Mouse (Mus musculus): ENCODE results near the gene H2-DMb1. TPM values are rescaled to one million over a fixed set of nuclear protein-coding genes. Genes with fewer than 3 reads are reported as not detected.
A peak's percentile ranks its signal among the peaks of the same experiment; 100 is the strongest.

H2-DMb1 gene
- total RNA-seq, 2 experiments from 2014 or later, result 1.1 to 1.7 TPM

- no peak for TF ChIP-seq CTCF (IDR thresholded peaks at IDR 0.05)
- no peak overlapping the region for H3K4me3 ChIP-seq
- H3K27ac ChIP-seq, result no peak overlapping the region
- intact Hi-C loops (cut with DNase I), result no loop called here
- no peak for DNase-seq (ENCODE audit: extremely low spot score in 1 of 2, low spot score in 2 of 2)
Measured at GRCm38 (mm10) chr17:34185526-34185925, 32.7 kb downstream of the H2-DMb1 start.

GRCm38 (mm10) chr17:34186885-34187260 is 34.0 kb downstream of the H2-DMb1 start:
- TF ChIP-seq CTCF (IDR thresholded peaks at IDR 0.05), result no peak
- Histone ChIP-seq H3K27ac (peak overlapping the region; percentile 42), H3K4me3 (peak overlapping the region; percentile 68)
- intact Hi-C loops (cut with DNase I), result no loop called here
- no peak for DNase-seq (ENCODE audit: extremely low spot score in 1 of 2, low spot score in 2 of 2)

- Histone ChIP-seq H3K27ac (peak within 1 kb of the TSS; percentile 42), H3K4me3 (peak within 1 kb of the TSS; percentile 68)
- DNase-seq (ENCODE audit: extremely low spot score in 1 of 2, low spot score in 2 of 2), result peak; percentile 95
- no peak for TF ChIP-seq CTCF (IDR thresholded peaks at IDR 0.05)
- intact Hi-C loops (cut with DNase I), result no loop called here
Measured at GRCm38 (mm10) chr17:34187261-34187916, 34.5 kb downstream of the H2-DMb1 start, which contains the start of the genes Tap1 and Psmb9. Gene Tap1 (plus strand): TSS chr17:34187553. Gene Psmb9 (minus strand): TSS chr17:34187764.

- Histone ChIP-seq H3K4me3 (peak overlapping the region; percentile 68), H3K27ac (peak overlapping the region; percentile 42; the same call in 1 of the 2 replicates)
- intact Hi-C loops (cut with DNase I), result no loop called here
- TF ChIP-seq CTCF (IDR thresholded peaks at IDR 0.05), result no peak
- DNase-seq (ENCODE audit: extremely low spot score in 1 of 2, low spot score in 2 of 2), result no peak
Measured at GRCm38 (mm10) chr17:34188010-34188409, 35.1 kb downstream of the H2-DMb1 start.

GRCm38 (mm10) chr17:34188986-34189385 is 36.1 kb downstream of the H2-DMb1 start:
- Histone ChIP-seq H3K27ac (no peak overlapping the region), H3K4me3 (no peak overlapping the region)
- TF ChIP-seq CTCF (IDR thresholded peaks at IDR 0.05), result no peak
- no peak for DNase-seq (ENCODE audit: extremely low spot score in 1 of 2, low spot score in 2 of 2)
- intact Hi-C loops (cut with DNase I), result no loop called here

- intact Hi-C loops (cut with DNase I), result no loop called here
- no peak for TF ChIP-seq CTCF (IDR thresholded peaks at IDR 0.05)
Measured at GRCm38 (mm10) chr17:34192852-34193251, 40.0 kb downstream of the H2-DMb1 start.

GRCm38 (mm10) chr17:34193468-34193867 is 40.6 kb downstream of the H2-DMb1 start:
- H3K4me3 ChIP-seq, result no peak overlapping the region
- H3K27ac ChIP-seq, result no peak overlapping the region
- TF ChIP-seq CTCF (IDR thresholded peaks at IDR 0.05), result no peak
- no peak for DNase-seq (ENCODE audit: extremely low spot score in 1 of 2, low spot score in 2 of 2)
- intact Hi-C loops (cut with DNase I), result no loop called here

More at GRCm38 (mm10) chr17:34192852-34193251, 40.0 kb downstream of the H2-DMb1 start:
- no peak for DNase-seq (ENCODE audit: extremely low spot score in 1 of 2, low spot score in 2 of 2)
- H3K27ac ChIP-seq, result no peak overlapping the region
- H3K4me3 ChIP-seq, result no peak overlapping the region

GRCm38 (mm10) chr17:34194723-34195122 is 41.9 kb downstream of the H2-DMb1 start:
- no peak overlapping the region for H3K4me3 ChIP-seq
- no peak overlapping the region for H3K27ac ChIP-seq
- TF ChIP-seq CTCF (IDR thresholded peaks at IDR 0.05), result no peak
- no peak for DNase-seq (ENCODE audit: extremely low spot score in 1 of 2, low spot score in 2 of 2)
- intact Hi-C loops (cut with DNase I), result no loop called here

DNA sequence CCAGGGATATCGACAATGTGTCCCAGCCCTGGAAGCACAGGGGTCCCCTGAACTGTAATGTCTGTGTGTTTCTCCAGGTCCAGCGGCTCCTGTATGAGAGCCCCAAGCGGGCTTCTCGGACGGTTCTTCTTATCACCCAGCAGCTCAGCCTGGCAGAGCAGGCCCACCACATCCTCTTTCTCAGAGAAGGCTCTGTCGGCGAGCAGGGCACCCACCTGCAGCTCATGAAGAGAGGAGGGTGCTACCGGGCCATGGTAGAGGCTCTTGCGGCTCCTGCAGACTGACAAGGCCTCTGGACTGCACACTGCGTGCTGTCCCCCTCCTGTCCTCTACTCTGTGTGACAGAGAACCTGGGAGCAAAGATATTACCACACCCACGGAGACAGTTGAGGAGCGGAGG is 43.6 kb downstream of the H2-DMb1 start:
- no peak for TF ChIP-seq CTCF (IDR thresholded peaks at IDR 0.05)
- intact Hi-C loops (cut with DNase I), result no loop called here
- no peak overlapping the region for H3K27ac ChIP-seq
- no peak for DNase-seq (ENCODE audit: extremely low spot score in 1 of 2, low spot score in 2 of 2)
- H3K4me3 ChIP-seq, result no peak overlapping the region

GRCm38 (mm10) chr17:34196941-34197894 is 44.3 kb downstream of the H2-DMb1 start, which contains the start of gene Psmb8:
Gene Psmb8 (plus strand): TSS chr17:34197721.
- intact Hi-C loops (cut with DNase I), result no loop called here
- peak; percentile 77 to 84 for DNase-seq (ENCODE audit: extremely low spot score in 1 of 2, low spot score in 2 of 2)
- TF ChIP-seq CTCF (IDR thresholded peaks at IDR 0.05), result no peak
- H3K4me3 ChIP-seq, result peak within 1 kb of the TSS; percentile 52
- no peak within 1 kb of the TSS for H3K27ac ChIP-seq

GRCm38 (mm10) chr17:34197904-34198520 is 45.1 kb downstream of the H2-DMb1 start:
- peak overlapping the region; percentile 52 for H3K4me3 ChIP-seq
- no peak for DNase-seq (ENCODE audit: extremely low spot score in 1 of 2, low spot score in 2 of 2)
- TF ChIP-seq CTCF (IDR thresholded peaks at IDR 0.05), result no peak
- intact Hi-C loops (cut with DNase I), result no loop called here
- H3K27ac ChIP-seq, result no peak overlapping the region

DNA sequence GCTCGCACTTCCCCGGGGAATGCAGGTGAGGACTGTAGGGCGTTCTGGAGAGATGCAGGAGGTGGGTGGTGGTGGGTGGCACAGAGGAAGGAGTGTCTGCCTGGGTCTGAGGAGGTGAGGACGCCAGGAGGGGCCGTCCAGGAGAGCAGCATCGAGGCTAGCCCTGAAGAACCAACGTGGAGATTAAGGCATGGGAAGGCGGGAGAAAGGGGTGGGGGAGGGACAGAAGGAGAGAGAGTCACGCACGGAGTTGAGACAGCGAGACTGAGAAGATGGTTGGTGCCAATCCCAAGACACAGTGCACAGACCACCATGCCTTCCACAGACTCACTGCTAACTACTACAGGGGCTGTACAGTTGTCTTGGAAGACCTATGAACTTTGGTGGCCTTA is 45.6 kb downstream of the H2-DMb1 start:
- no peak for DNase-seq (ENCODE audit: extremely low spot score in 1 of 2, low spot score in 2 of 2)
- no peak for TF ChIP-seq CTCF (IDR thresholded peaks at IDR 0.05)
- Histone ChIP-seq H3K4me3 (peak overlapping the region; percentile 52), H3K27ac (no peak overlapping the region)
- intact Hi-C loops (cut with DNase I), result no loop called here

Measured in left cerebral cortex, adult 2 months (tissue).